Mouse (Mus musculus) midbrain, embryonic 11.5 days (tissue): ENCODE results near the gene Gle1. TPM values are rescaled to one million over a fixed set of nuclear protein-coding genes. Genes with fewer than 3 reads are reported as not detected.
"Not testable (repeated sequence)": the region's sequence is repeated elsewhere in the genome, so short reads cannot be mapped to it uniquely, and the experiment has no call there.

Source experiments
- ATAC-seq: fragments of 200-750 bp; cut with Nextera tagmentation; 2 replicates; pipeline ENCODE4 v1.8.0; 2017; ENCODE audit warnings: moderate TSS enrichment, moderate library complexity; ENCODE audit not compliant: low FRiP score
- DNase-seq: peaks from one replicate; pipeline ENCODE4 v3.0.0; 2015; ENCODE audit warnings: low spot score; ENCODE audit errors: missing footprints
- H3K27ac ChIP-seq: fragments of 300-500 bp; sonication (generic); 2 replicates; pipeline ENCODE4 v1.5.1; 2014; ENCODE audit warnings: low read depth, low read length
- H3K27me3 ChIP-seq: fragments of 300-500 bp; sonication (generic); 2 replicates; pipeline ENCODE4 v1.6.1; 2014; ENCODE audit warnings: mild to moderate bottlenecking, low read length, moderate library complexity, mixed read lengths; ENCODE audit not compliant: control insufficient read depth, insufficient read depth
- H3K36me3 ChIP-seq: fragments of 300-500 bp; sonication (generic); 2 replicates; pipeline ENCODE4 v1.6.1; 2014; ENCODE audit warnings: mild to moderate bottlenecking, low read length, moderate library complexity, mixed read lengths; ENCODE audit not compliant: control insufficient read depth, insufficient read depth
- H3K4me1 ChIP-seq: fragments of 300-500 bp; sonication (generic); 2 replicates; pipeline ENCODE4 v1.6.1; 2014; ENCODE audit warnings: low read length; ENCODE audit not compliant: control insufficient read depth, insufficient read depth
- H3K4me2 ChIP-seq: fragments of 300-500 bp; sonication (generic); 2 replicates; pipeline ENCODE4 v1.6.1; 2014; ENCODE audit warnings: mild to moderate bottlenecking, moderate library complexity
- H3K4me3 ChIP-seq: fragments of 300-500 bp; sonication (generic); 2 replicates; pipeline ENCODE4 v1.5.1; 2014; ENCODE audit warnings: low read depth, low read length
- H3K9ac ChIP-seq: fragments of 300-500 bp; sonication (generic); 2 replicates; pipeline ENCODE4 v1.6.1; 2014; ENCODE audit warnings: low read length
- H3K9me3 ChIP-seq: fragments of 300-500 bp; sonication (generic); 2 replicates; pipeline ENCODE4 v1.6.1; 2016; ENCODE audit warnings: low read length; ENCODE audit not compliant: control insufficient read depth
- WGBS: fragments of 180-500 bp; shearing (Covaris S2); extraction: QIAGEN DNeasy Blood & Tissue Kit; methylation state at CpG from one replicate; pipeline ENCODE4 v1.1.7; 2014; 5-methylcytosine and 5-hydroxymethylcytosine counted together
- polyA plus RNA-seq: library from polyadenylated mRNA; unstranded; fragments of >200 nt; fragmentation: Nextera tagmentation; extraction: Ambion mirVana; gene quantifications from 2 replicates; pipeline ENCODE4 v1.2.1, GENCODE M21; 2014

Gle1 gene
- polyA plus RNA-seq, 1 experiment from 2014 or later: 57.4 TPM

- DNase-seq: no peak
- 94% methylated on average over 10 of the region's 10 CpGs for WGBS
- H3K36me3 ChIP-seq: peaks cover 45% of the 10 kb centered on the region
These were observed 33.0 kb upstream of the Gle1 start for GRCm38 (mm10) chr2:29902194-29902593.

GRCm38 (mm10) chr2:29908171-29908570, 27.1 kb upstream of the Gle1 start:
- H3K27ac ChIP-seq, ATAC-seq, H3K4me1 ChIP-seq, H3K4me3 ChIP-seq, H3K9me3 ChIP-seq, H3K4me2 ChIP-seq, H3K27me3 ChIP-seq, DNase-seq, H3K9ac ChIP-seq: not testable (repeated sequence)
- 90% methylated on average over 2 of the region's 2 CpGs for WGBS
- H3K36me3 ChIP-seq: peaks cover 25% of the 10 kb centered on the region

More at GRCm38 (mm10) chr2:29902194-29902593, 33.0 kb upstream of the Gle1 start:
- H3K9ac ChIP-seq: no peak overlapping the region
- no peak overlapping the region for H3K27ac ChIP-seq
- H3K4me2 ChIP-seq: no peak overlapping the region
- no peak for ATAC-seq
- H3K4me3 ChIP-seq: no peak overlapping the region
- no peaks in the 10 kb centered on the region for H3K4me1 ChIP-seq
- H3K27me3 ChIP-seq: no peaks in the 10 kb centered on the region
- H3K9me3 ChIP-seq: no peaks in the 10 kb centered on the region

- no peak overlapping the region for H3K4me2 ChIP-seq
- ATAC-seq (no peak), DNase-seq (no peak)
- H3K9me3 ChIP-seq: no peaks in the 10 kb centered on the region
- peaks cover 31% of the 10 kb centered on the region for H3K36me3 ChIP-seq
- no peaks in the 10 kb centered on the region for H3K4me1 ChIP-seq
- H3K4me3 ChIP-seq: no peak overlapping the region
- H3K27me3 ChIP-seq: no peaks in the 10 kb centered on the region
- no peak overlapping the region for H3K9ac ChIP-seq
- H3K27ac ChIP-seq: no peak overlapping the region
- WGBS: 91% methylated on average over 2 of the region's 2 CpGs
These were observed 25.2 kb upstream of the Gle1 start for GRCm38 (mm10) chr2:29910042-29910441.

- H3K36me3 ChIP-seq: peaks cover 45% of the 10 kb centered on the region
- no peaks in the 10 kb centered on the region for H3K9me3 ChIP-seq
- H3K4me1 ChIP-seq: no peaks in the 10 kb centered on the region
- no peak for DNase-seq
- ATAC-seq: no peak
- 95% methylated on average over 11 of the region's 11 CpGs for WGBS
- H3K27ac ChIP-seq: no peak overlapping the region
- H3K4me3 ChIP-seq: no peak overlapping the region
- H3K4me2 ChIP-seq: no peak overlapping the region
- H3K9ac ChIP-seq: no peak overlapping the region
- no peaks in the 10 kb centered on the region for H3K27me3 ChIP-seq
These were observed 17.6 kb upstream of the Gle1 start for GRCm38 (mm10) chr2:29917621-29918020.

GRCm38 (mm10) chr2:29922011-29922410, 13.2 kb upstream of the Gle1 start:
- Histone ChIP-seq H3K4me3 (no peak overlapping the region), H3K4me2 (no peak overlapping the region), H3K4me1 (no peaks in the 10 kb centered on the region), H3K36me3 (peaks cover 45% of the 10 kb centered on the region), H3K27me3 (no peaks in the 10 kb centered on the region), H3K27ac (no peak overlapping the region), H3K9ac (no peak overlapping the region), H3K9me3 (no peaks in the 10 kb centered on the region)
- ATAC-seq (no peak), DNase-seq (no peak)
- 85% methylated on average over 11 of the region's 11 CpGs for WGBS

- DNase-seq (no peak), ATAC-seq (no peak)
- Histone ChIP-seq H3K9ac (no peak overlapping the region), H3K36me3 (peaks cover 36% of the 10 kb centered on the region), H3K4me3 (no peak overlapping the region), H3K4me1 (no peaks in the 10 kb centered on the region), H3K4me2 (no peak overlapping the region), H3K27me3 (no peaks in the 10 kb centered on the region), H3K27ac (no peak overlapping the region), H3K9me3 (no peaks in the 10 kb centered on the region)
- 95% methylated on average over 5 of the region's 5 CpGs for WGBS
These were observed 8.7 kb upstream of the Gle1 start for GRCm38 (mm10) chr2:29926542-29926941.

- Histone ChIP-seq H3K36me3 (peaks cover 11% of the 10 kb centered on the region; the same call in 1 of the 2 replicates), H3K27me3 (no peaks in the 10 kb centered on the region), H3K4me2 (no peak overlapping the region), H3K9me3 (no peaks in the 10 kb centered on the region), H3K9ac (no peak overlapping the region), H3K4me3 (no peak overlapping the region), H3K27ac (no peak overlapping the region), H3K4me1 (no peaks in the 10 kb centered on the region)
- WGBS: 92% methylated on average over 10 of the region's 10 CpGs
- DNase-seq (no peak), ATAC-seq (no peak)
These were observed 4.7 kb upstream of the Gle1 start for GRCm38 (mm10) chr2:29930506-29930905.

- H3K9ac ChIP-seq: no peak overlapping the region
- no peaks in the 10 kb centered on the region for H3K9me3 ChIP-seq
- ATAC-seq (no peak), DNase-seq (no peak)
- H3K4me1 ChIP-seq: peaks cover 4% of the 10 kb centered on the region; the same call in 1 of the 2 replicates
- H3K4me2 ChIP-seq: no peak overlapping the region
- WGBS: 93% methylated on average over 6 of the region's 6 CpGs
- no peak overlapping the region for H3K4me3 ChIP-seq
- peaks cover 9% of the 10 kb centered on the region; the same call in 1 of the 2 replicates for H3K36me3 ChIP-seq
- no peak overlapping the region for H3K27ac ChIP-seq
- no peaks in the 10 kb centered on the region for H3K27me3 ChIP-seq
These were observed 4.0 kb upstream of the Gle1 start for GRCm38 (mm10) chr2:29931194-29931593.

- no peak overlapping the region for H3K9ac ChIP-seq
- H3K27me3 ChIP-seq: no peaks in the 10 kb centered on the region
- H3K36me3 ChIP-seq: peaks cover 20% of the 10 kb centered on the region
- no peak overlapping the region for H3K4me3 ChIP-seq
- DNase-seq: no peak
- peaks cover 4% of the 10 kb centered on the region; the same call in 1 of the 2 replicates for H3K4me1 ChIP-seq
- H3K4me2 ChIP-seq: no peak overlapping the region
- ATAC-seq: no peak
- WGBS: 90% methylated on average over 9 of the region's 9 CpGs
- H3K9me3 ChIP-seq: no peaks in the 10 kb centered on the region
- H3K27ac ChIP-seq: no peak overlapping the region
These were observed 4.8 kb downstream of the Gle1 start for GRCm38 (mm10) chr2:29940073-29940472.
